In the genomic region with DNA sequence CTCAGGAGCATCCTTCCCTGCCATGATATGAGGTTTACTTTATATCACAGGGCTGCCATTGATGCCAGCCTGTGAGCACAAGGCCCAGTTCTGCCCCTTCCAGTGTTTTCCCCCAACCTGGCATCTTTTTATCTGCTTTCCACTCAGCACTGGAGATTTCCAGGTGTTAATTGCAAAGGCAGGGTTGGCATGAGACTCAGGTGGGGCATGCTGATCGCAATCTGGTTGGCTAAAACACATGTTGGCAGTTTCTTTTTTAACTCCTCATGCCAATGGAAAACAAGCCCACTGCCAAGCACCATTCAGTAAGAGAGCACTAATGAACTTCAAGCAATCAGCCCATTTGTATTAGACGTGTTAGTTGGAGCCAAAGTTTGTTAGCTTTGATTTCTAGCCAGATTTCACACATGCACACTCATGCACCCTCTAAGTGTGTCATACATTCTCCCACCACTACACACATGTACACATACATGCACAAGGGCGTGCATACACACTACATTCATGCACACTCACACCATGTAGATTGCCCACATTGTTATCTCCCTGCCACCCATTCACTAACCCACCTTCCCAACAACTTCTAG, we compare ENCODE assay signal across 15 mouse cellular contexts.
"Had no signal": no experiment of that assay in that cellular context is flagged by ENCODE, and none has a peak within 500 bp of the region (broad histone marks: within the 10 kb centered on the region; RNA-seq: fewer than 3 reads in every experiment).

No protein-coding gene starts in this region.

- H3K9me3 ChIP-seq: kidney, embryonic 15.5 days; limb, embryonic 10.5 days; liver, embryonic 15.5 days; midbrain, embryonic 15.5 days; neural tube, embryonic 12.5 days had no signal

- DNase-seq: kidney, postnatal 14 days; lung, adult 2 months; lung, postnatal 36 days; right cerebral cortex, postnatal 4 days; spleen, adult 18-20 months; thymus, adult 18-20 months; thymus, postnatal 14 days had no signal

- ATAC-seq: lung, postnatal 0 days; midbrain, embryonic 15.5 days had no signal

- H3K4me2 ChIP-seq: kidney, embryonic 15.5 days; liver, embryonic 11.5 days; liver, embryonic 15.5 days; midbrain, embryonic 11.5 days; midbrain, embryonic 15.5 days; neural tube, embryonic 12.5 days had no signal

- H3K27ac ChIP-seq: kidney, embryonic 15.5 days; limb, embryonic 10.5 days; liver, embryonic 15.5 days; midbrain, embryonic 15.5 days; neural tube, embryonic 12.5 days had no signal

- H3K4me1 ChIP-seq: kidney, embryonic 15.5 days; liver, embryonic 15.5 days; midbrain, embryonic 15.5 days; neural tube, embryonic 12.5 days had no signal

- H3K27me3 ChIP-seq: kidney, embryonic 15.5 days; liver, embryonic 15.5 days; midbrain, embryonic 15.5 days; neural tube, embryonic 12.5 days had no signal

- H3K4me3 ChIP-seq: kidney, embryonic 15.5 days; limb, embryonic 10.5 days; liver, embryonic 15.5 days; midbrain, embryonic 15.5 days; neural tube, embryonic 12.5 days had no signal

- H3K36me3 ChIP-seq: kidney, embryonic 15.5 days; limb, embryonic 10.5 days; liver, embryonic 15.5 days; midbrain, embryonic 15.5 days; neural tube, embryonic 12.5 days had no signal

- H3K9ac ChIP-seq: kidney, embryonic 15.5 days; liver, embryonic 15.5 days; midbrain, embryonic 15.5 days; neural tube, embryonic 12.5 days had no signal
